Mouse (Mus musculus): ENCODE measurements around the gene Sord. TPM values are rescaled to one million over a fixed set of nuclear protein-coding genes. Genes with fewer than 3 reads are reported as not detected.

Sord gene
- total and polyA plus RNA-seq, 3 experiments = 39.6 to 61.7 TPM; not detected in 1

DNA sequence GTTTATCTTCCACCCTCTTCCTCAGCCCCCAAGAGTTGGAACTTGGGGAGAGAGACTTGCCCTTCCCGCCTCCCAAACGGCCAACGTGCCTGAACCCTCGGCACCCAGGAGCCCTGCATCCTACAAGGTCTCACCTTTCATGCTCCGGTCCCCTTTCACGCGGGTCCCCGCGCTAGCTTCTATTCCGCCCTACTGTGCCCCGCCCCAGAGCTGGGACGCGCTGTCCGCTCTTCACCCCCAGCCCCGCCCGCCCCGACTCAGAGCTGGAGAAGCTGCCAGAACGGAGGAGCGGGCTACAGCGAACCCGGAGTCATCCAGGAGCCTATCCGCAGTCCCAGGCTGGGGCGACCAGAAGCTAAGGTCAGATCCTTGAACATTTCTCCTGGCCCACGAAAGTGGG is 79.0 kb downstream of the Sord start, which contains the start of gene Duoxa1:
Duoxa1 (minus strand) TSS at position 195 of the 400 bp plus-strand sequence.
- no peak within 1 kb of the TSS for H3K9ac ChIP-seq (ENCODE audit: control insufficient read depth, low read depth, low read length, poor library complexity, severe bottlenecking)
- TF ChIP-seq JUND (IDR thresholded peaks at IDR 0.05; ENCODE audit: low read depth, low read length) (no peak), USF1 (IDR thresholded peaks at IDR 0.05; ENCODE audit: low read depth, low read length) (no peak), NRF1 (IDR thresholded peaks at IDR 0.05; ENCODE audit: insufficient read depth, low read depth, low read length, poor library complexity, severe bottlenecking) (no peak), ZNF384 (IDR thresholded peaks at IDR 0.05; ENCODE audit: low read depth, low read length) (no peak), RAD21 (IDR thresholded peaks at IDR 0.05; ENCODE audit: low read depth, low read length) (no peak), RCOR1 (IDR thresholded peaks at IDR 0.05; ENCODE audit: low read depth, low read length) (no peak), USF2 (IDR thresholded peaks at IDR 0.05; ENCODE audit: borderline replicate concordance in 1 of 2, insufficient read depth in 1 of 2, low read depth in 1 of 2, low read length in 2 of 2) (no peak), KAT2A (conservative IDR thresholded peaks at IDR 0.05; ENCODE audit: low read depth, low read length) (no peak), TCF12 (IDR thresholded peaks at IDR 0.05; ENCODE audit: low read depth, low read length) (no peak), EP300 (IDR thresholded peaks at IDR 0.05; ENCODE audit: low read depth in 1 of 2, low read length in 2 of 2) (no peak), CHD2 (IDR thresholded peaks at IDR 0.05; ENCODE audit: low read length) (no peak), MXI1 (IDR thresholded peaks at IDR 0.05; ENCODE audit: low read depth, low read length) (no peak), BHLHE40 (IDR thresholded peaks at IDR 0.05; ENCODE audit: borderline replicate concordance, low read depth, low read length) (no peak), MYC (IDR thresholded peaks at IDR 0.05; ENCODE audit: low read depth, low read length) (no peak), CTCF (IDR thresholded peaks at IDR 0.05 in 2 of 3, conservative IDR thresholded peaks at IDR 0.05 in 1 of 3; ENCODE audit: control insufficient read depth in 1 of 3, insufficient read depth in 1 of 3, low read depth in 2 of 3, low read length in 3 of 3, poor library complexity in 1 of 3, severe bottlenecking in 1 of 3) (no peak), MYB (IDR thresholded peaks at IDR 0.05; ENCODE audit: low read depth, low read length) (no peak), E2F4 (IDR thresholded peaks at IDR 0.05; ENCODE audit: borderline replicate concordance, low read depth, low read length) (no peak)
- no peaks in the 10 kb centered on the region for H3K36me3 ChIP-seq (ENCODE audit: control insufficient read depth in 1 of 2, insufficient read depth in 2 of 2, low read length in 2 of 2)
- H3K27me3 ChIP-seq (ENCODE audit: control insufficient read depth in 1 of 2, insufficient read depth in 2 of 2, low read length in 2 of 2) = peaks cover 1 to 2% of the 10 kb centered on the region in 2 experiments; a peak in 1 of 4 replicates
- H3K27ac ChIP-seq (ENCODE audit: control insufficient read depth, low read depth, low read length) = no peak within 1 kb of the TSS
- H3K4me3 ChIP-seq (ENCODE audit: control insufficient read depth in 1 of 2, insufficient read depth in 1 of 2, low read depth in 2 of 2, low read length in 2 of 2) = no peak within 1 kb of the TSS
- DNase-seq (ENCODE audit: low read depth, low spot score) = no peak
- no peaks in the 10 kb centered on the region for H3K79me2 ChIP-seq (ENCODE audit: control insufficient read depth, insufficient read depth, low read length, poor library complexity)
- H3K4me1 ChIP-seq (ENCODE audit: control insufficient read depth in 1 of 2, insufficient read depth in 2 of 2, low read length in 2 of 2) = 0 out of 4 replicates have a peak, but pooled peaks cover 0 to 2% of the 10 kb centered on the region in 2 experiments
- no peaks in the 10 kb centered on the region; the same call in 1 of the 2 replicates for H3K9me3 ChIP-seq (replicated peaks; ENCODE audit: insufficient read depth, low read length)

Other genes starting within 250 kb of the Sord start
- gene Eif3j1, start 206.2 kb upstream of the Sord start, total RNA-seq (2012; rRNA removed) = 11.2 and 12.5 TPM in 2 replicates
- gene Eif3j1, start 206.2 kb upstream of the Sord start, polyA plus RNA-seq (2012; ENCODE audit: insufficient read depth in 1 of 2, insufficient read length in 2 of 2, low read depth in 1 of 2, low replicate concordance in 2 of 2, missing spikeins in 1 of 2) = 1 to 10 TPM in 1 of 2 experiments, not detected in 1; 8.5 TPM
- 5.9 TPM in 2 replicates for gene Spg11, start 116.4 kb upstream of the Sord start, total RNA-seq (2012; rRNA removed)
- 1 to 10 TPM in 1 of 2 experiments, not detected in 1; 6.9 TPM for gene Spg11, start 116.4 kb upstream of the Sord start, polyA plus RNA-seq (2012; ENCODE audit: insufficient read depth in 1 of 2, insufficient read length in 2 of 2, low read depth in 1 of 2, low replicate concordance in 2 of 2, missing spikeins in 1 of 2)
- gene B2m, start 87.1 kb upstream of the Sord start, total RNA-seq (2012; rRNA removed) = 108 and 135 TPM in 2 replicates
- gene B2m, start 87.1 kb upstream of the Sord start, polyA plus RNA-seq (2012; ENCODE audit: insufficient read depth in 1 of 2, insufficient read length in 2 of 2, low read depth in 1 of 2, low replicate concordance in 2 of 2, missing spikeins in 1 of 2) = 1,000 to 10,000 TPM in 1 of 2 experiments, 100 to 1,000 TPM in 1; 229 to 1,161 TPM
- gene Trim69, start 74.0 kb upstream of the Sord start, total RNA-seq (2012; rRNA removed) = not detected in 2 replicates
- gene Trim69, start 74.0 kb upstream of the Sord start, polyA plus RNA-seq (2012; ENCODE audit: insufficient read depth in 1 of 2, insufficient read length in 2 of 2, low read depth in 1 of 2, low replicate concordance in 2 of 2, missing spikeins in 1 of 2) = under 1 TPM in 1 of 2 experiments, not detected in 1; 0.04 TPM
- gene Patl2, start 48.6 kb upstream of the Sord start, total RNA-seq (2012; rRNA removed) = 0.58 and 0.72 TPM in 2 replicates
- under 1 TPM in 1 of 2 experiments, not detected in 1; 0.84 TPM for gene Patl2, start 48.6 kb upstream of the Sord start, polyA plus RNA-seq (2012; ENCODE audit: insufficient read depth in 1 of 2, insufficient read length in 2 of 2, low read depth in 1 of 2, low replicate concordance in 2 of 2, missing spikeins in 1 of 2)
- gene Terb2, start 48.5 kb upstream of the Sord start, total RNA-seq (2012; rRNA removed) = not detected in 2 replicates
- gene Terb2, start 48.5 kb upstream of the Sord start, polyA plus RNA-seq (2012; ENCODE audit: insufficient read depth in 1 of 2, insufficient read length in 2 of 2, low read depth in 1 of 2, low replicate concordance in 2 of 2, missing spikeins in 1 of 2) = not detected
- not detected in 2 replicates for gene Duox2, start 63.7 kb downstream of the Sord start, total RNA-seq (2012; rRNA removed)
- not detected for gene Duox2, start 63.7 kb downstream of the Sord start, polyA plus RNA-seq (2012; ENCODE audit: insufficient read depth in 1 of 2, insufficient read length in 2 of 2, low read depth in 1 of 2, low replicate concordance in 2 of 2, missing spikeins in 1 of 2)
- gene Duoxa2, start 64.2 kb downstream of the Sord start, total RNA-seq (2012; rRNA removed) = not detected in 2 replicates
- gene Duoxa2, start 64.2 kb downstream of the Sord start, polyA plus RNA-seq (2012; ENCODE audit: insufficient read depth in 1 of 2, insufficient read length in 2 of 2, low read depth in 1 of 2, low replicate concordance in 2 of 2, missing spikeins in 1 of 2) = not detected
- gene Duoxa1, start 79.0 kb downstream of the Sord start, total RNA-seq (2012; rRNA removed) = not detected in 2 replicates
- not detected for gene Duoxa1, start 79.0 kb downstream of the Sord start, polyA plus RNA-seq (2012; ENCODE audit: insufficient read depth in 1 of 2, insufficient read length in 2 of 2, low read depth in 1 of 2, low replicate concordance in 2 of 2, missing spikeins in 1 of 2)
- gene Duox1, start 80.9 kb downstream of the Sord start, total RNA-seq (2012; rRNA removed) = not detected in 2 replicates
- gene Duox1, start 80.9 kb downstream of the Sord start, polyA plus RNA-seq (2012; ENCODE audit: insufficient read depth in 1 of 2, insufficient read length in 2 of 2, low read depth in 1 of 2, low replicate concordance in 2 of 2, missing spikeins in 1 of 2) = under 1 TPM in 1 of 2 experiments, not detected in 1; 0.01 TPM
- 3.6 and 4.3 TPM in 2 replicates for gene Shf, start 134.4 kb downstream of the Sord start, total RNA-seq (2012; rRNA removed)
- 1 to 10 TPM in 1 of 2 experiments, not detected in 1; 9.7 TPM for gene Shf, start 134.4 kb downstream of the Sord start, polyA plus RNA-seq (2012; ENCODE audit: insufficient read depth in 1 of 2, insufficient read length in 2 of 2, low read depth in 1 of 2, low replicate concordance in 2 of 2, missing spikeins in 1 of 2)
- 1.3 and 1.7 TPM in 2 replicates for gene Slc28a2, start 191.7 kb downstream of the Sord start, total RNA-seq (2012; rRNA removed)
- gene Slc28a2, start 191.7 kb downstream of the Sord start, polyA plus RNA-seq (2012; ENCODE audit: insufficient read depth in 1 of 2, insufficient read length in 2 of 2, low read depth in 1 of 2, low replicate concordance in 2 of 2, missing spikeins in 1 of 2) = 1 to 10 TPM in 1 of 2 experiments, not detected in 1; 2.6 TPM